Mouse (Mus musculus) Patski (cell line): ENCODE results near the gene Ppm1l. TPM values are rescaled to one million over a fixed set of nuclear protein-coding genes. Genes with fewer than 3 reads are reported as not detected.

Source experiments
- ATAC-seq: fragments of 100-300 bp; one replicate; pipeline ENCODE4 v1.8.0; 2021
- CTCF ChIA-PET: fragments of 350-600 bp; sonication (Branson Sonifier 250); formaldehyde crosslinking; loops from one replicate; lab custom pipeline; 2022; ENCODE audit warnings: inconsistent platforms; lab: Charles Lee
- POLR2A ChIA-PET: fragments of 350-600 bp; sonication (Branson Sonifier 250); formaldehyde crosslinking; loops from one replicate; lab custom pipeline; 2022; ENCODE audit warnings: antibody characterized with exemption, inconsistent platforms; lab: Charles Lee
- DNase-seq: peaks from one replicate; pipeline ENCODE4 v3.0.0-alpha.2; 2011; ENCODE audit warnings: low read depth, low spot score
- H3K27me3 ChIP-seq: fragments of 371-371 bp; one replicate; pipeline ENCODE4 v1.5.1; 2021
- CTCF ChIP-seq: fragments of 100-300 bp; IDR thresholded peaks from one replicate; pipeline ENCODE4 v1.5.1; 2021
- in situ Hi-C: fragments of 300-500 bp; cut with MboI; formaldehyde crosslinking; loops from 3 replicates; pipeline ENCODE4 v1.11.1; 2018; ENCODE audit warnings: low pct_unique_long_range_greater_than_20kb, mixed read lengths
- polyA plus RNA-seq: library from polyadenylated mRNA; unstranded; gene quantifications from one replicate; pipeline ENCODE4 v1.2.3, GENCODE M21; 2021

Gene Ppm1l
- polyA plus RNA-seq, 1 experiment from 2014 or later, result 21.9 TPM

- POLR2A ChIA-PET, result interaction anchor here (0.6 kb wide), 1 partner anchor 102 kb away, joined by 7 read pairs; no protein-coding TSS in a partner anchor
- H3K27me3 ChIP-seq, result no peaks in the 10 kb centered on the region
- no peak for DNase-seq
- in situ Hi-C loops, result no loop called here
- CTCF ChIA-PET, result interaction anchor here (1.0 to 1.2 kb wide), 2 partner anchors 8 to 23 kb away, joined by 3 to 4 read pairs; no protein-coding TSS in a partner anchor
- ATAC-seq, result no peak
- TF ChIP-seq CTCF, result no peak
These were observed 142.1 kb downstream of the Ppm1l start for GRCm38 (mm10) chr3:69458756-69459155.

GRCm38 (mm10) chr3:69461956-69462355, 145.3 kb downstream of the Ppm1l start:
- no peak for ATAC-seq
- POLR2A ChIA-PET, result no interaction called here
- TF ChIP-seq CTCF, result no peak
- no peaks in the 10 kb centered on the region for H3K27me3 ChIP-seq
- CTCF ChIA-PET, result interaction anchor here (1.3 kb wide), 1 partner anchor 10 kb away, joined by 4 read pairs; no protein-coding TSS in a partner anchor
- DNase-seq, result no peak
- in situ Hi-C loops, result no loop called here

GRCm38 (mm10) chr3:69465751-69466150, 149.1 kb downstream of the Ppm1l start:
- TF ChIP-seq CTCF, result no peak
- in situ Hi-C loops, result no loop called here
- no peaks in the 10 kb centered on the region for H3K27me3 ChIP-seq
- CTCF ChIA-PET, result interaction anchor here (1.0 to 2.3 kb wide), 4 partner anchors 8 to 20 kb away, joined by 3 to 10 read pairs (median 5); no protein-coding TSS in a partner anchor
- ATAC-seq (no peak), DNase-seq (no peak)
- POLR2A ChIA-PET, result no interaction called here

GRCm38 (mm10) chr3:69468280-69469008, 151.8 kb downstream of the Ppm1l start:
- no peaks in the 10 kb centered on the region for H3K27me3 ChIP-seq
- TF ChIP-seq CTCF, result no peak
- CTCF ChIA-PET, result interaction anchor here (0.9 to 1.1 kb wide), 2 partner anchors 8 to 74 kb away, joined by 3 to 5 read pairs; no protein-coding TSS in a partner anchor
- DNase-seq (no peak), ATAC-seq (no peak)
- in situ Hi-C loops, result no loop called here
- POLR2A ChIA-PET, result no interaction called here

GRCm38 (mm10) chr3:69469463-69470141, 152.9 kb downstream of the Ppm1l start:
- no peaks in the 10 kb centered on the region for H3K27me3 ChIP-seq
- POLR2A ChIA-PET, result interaction anchor here (0.8 kb wide), 1 partner anchor 15 kb away, joined by 3 read pairs; no protein-coding TSS in a partner anchor
- TF ChIP-seq CTCF, result no peak
- in situ Hi-C loops, result no loop called here
- DNase-seq (no peak), ATAC-seq (no peak)
- CTCF ChIA-PET, result interaction anchor here (0.9 kb wide), 1 partner anchor 75 kb away, joined by 3 read pairs; no protein-coding TSS in a partner anchor

GRCm38 (mm10) chr3:69470142-69470796, 153.6 kb downstream of the Ppm1l start:
- no peak for TF ChIP-seq CTCF
- H3K27me3 ChIP-seq, result no peaks in the 10 kb centered on the region
- DNase-seq (no peak), ATAC-seq (no peak)
- ChIA-PET POLR2A (interaction anchor here (0.8 kb wide), 1 partner anchor 16 kb away, joined by 3 read pairs; no protein-coding TSS in a partner anchor), CTCF (no interaction called here)
- in situ Hi-C loops, result no loop called here

GRCm38 (mm10) chr3:69475850-69476450, 159.3 kb downstream of the Ppm1l start:
- CTCF ChIA-PET, result interaction anchor here (0.6 to 2.6 kb wide), 9 partner anchors 8 to 368 kb away, joined by 3 to 10 read pairs (median 3); no protein-coding TSS in a partner anchor
- H3K27me3 ChIP-seq, result no peaks in the 10 kb centered on the region
- POLR2A ChIA-PET, result interaction anchor here (0.6 kb wide), 1 partner anchor 379 kb away, joined by 3 read pairs; no protein-coding TSS in a partner anchor
- no peak for TF ChIP-seq CTCF
- in situ Hi-C loops, result no loop called here
- DNase-seq, result no peak
- ATAC-seq, result no peak

- DNase-seq (peak; percentile 64), ATAC-seq (peak; percentile 28)
- no peak for TF ChIP-seq CTCF
- H3K27me3 ChIP-seq, result no peaks in the 10 kb centered on the region
- ChIA-PET CTCF (interaction anchor here (1.1 to 4.0 kb wide), 7 partner anchors 13 to 241 kb away, joined by 3 to 75 read pairs (median 12); no protein-coding TSS in a partner anchor), POLR2A (no interaction called here)
- in situ Hi-C loops, result loop anchor here (10.0 kb wide), 1 partner anchor 355 kb away; the partner anchor contains the start of gene Kpna4
These were observed 163.3 kb downstream of the Ppm1l start for GRCm38 (mm10) chr3:69479937-69480336.

GRCm38 (mm10) chr3:69481835-69482234, 165.2 kb downstream of the Ppm1l start:
- in situ Hi-C loops, result loop anchor here (10.0 kb wide), 1 partner anchor 357 kb away; the partner anchor contains the start of gene Kpna4
- TF ChIP-seq CTCF, result peak; percentile 96
- CTCF ChIA-PET, result interaction anchor here (0.7 to 4.0 kb wide), 35 partner anchors 15 to 274 kb away, joined by 3 to 75 read pairs (median 4); partner anchors contain the start of gene Ppm1l
- DNase-seq (no peak), ATAC-seq (no peak)
- POLR2A ChIA-PET, result no interaction called here
- no peaks in the 10 kb centered on the region for H3K27me3 ChIP-seq
